Mouse (Mus musculus): ENCODE measurements around the gene Rps12.
"Not testable (repeated sequence)": the region's sequence is repeated elsewhere in the genome, so short reads cannot be mapped to it uniquely, and the experiment has no call there.

Gene Rps12

DNA sequence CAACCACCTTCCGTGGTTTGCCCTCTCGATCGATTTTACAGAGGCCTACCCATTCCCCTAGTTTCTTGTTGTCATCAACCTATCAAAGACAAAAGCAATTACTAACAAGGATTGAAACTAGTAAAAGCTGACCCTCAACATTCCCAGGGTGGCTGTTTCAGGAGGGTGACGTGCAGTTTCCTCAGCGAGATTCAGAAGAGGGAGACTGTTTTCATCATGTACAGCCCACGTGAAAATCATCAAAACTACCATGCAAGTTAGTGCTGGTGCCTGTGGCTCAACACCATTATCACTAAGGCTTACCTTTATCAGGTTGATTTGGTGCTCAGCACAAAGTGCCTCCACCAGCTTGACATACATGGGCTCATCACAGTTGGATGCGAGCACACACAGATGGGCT, 1.5 kb downstream of the Rps12 start:
- not testable (repeated sequence) for DNase-seq (ENCODE audit: low read depth, low spot score)

DNA sequence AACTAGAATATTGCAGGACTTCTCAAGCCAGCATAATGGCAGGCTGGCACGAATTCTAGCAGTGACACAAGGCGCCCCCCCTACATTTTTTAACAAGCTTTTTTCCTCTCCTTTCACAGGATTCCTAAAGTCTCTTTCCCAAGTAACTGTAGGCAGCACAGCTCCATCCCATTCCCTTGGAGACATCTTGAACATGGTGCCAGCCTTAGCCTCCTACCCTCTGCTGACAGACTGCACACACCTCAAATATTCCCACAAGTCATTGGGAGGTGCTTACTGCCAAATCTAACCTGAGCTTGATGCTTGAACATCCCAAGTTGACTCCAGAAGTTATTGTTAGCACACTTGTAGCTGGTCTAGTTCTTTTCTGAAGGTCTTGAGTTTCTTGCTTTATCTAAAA, 3.0 kb downstream of the Rps12 start:
- no peak for DNase-seq (ENCODE audit: low read depth, low spot score)

DNA sequence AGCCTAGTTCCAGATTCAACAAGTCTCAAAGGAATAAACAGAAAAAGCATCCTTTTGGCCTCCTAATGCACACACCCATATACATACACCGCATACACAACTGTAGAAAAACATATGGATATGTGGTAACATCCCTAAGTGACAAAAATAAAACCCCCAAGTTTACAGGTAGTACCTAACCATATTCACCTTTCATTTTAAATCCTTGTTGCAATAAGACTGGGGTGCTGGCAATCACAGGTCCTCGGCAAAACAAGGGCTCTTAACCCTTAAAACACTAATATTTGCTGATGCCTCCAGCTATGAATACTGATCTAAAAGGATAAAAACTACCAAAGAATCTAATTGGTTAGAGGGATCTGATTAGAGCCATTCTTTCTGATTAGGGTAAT, 3.6 kb downstream of the Rps12 start:
- no peak for DNase-seq (ENCODE audit: low read depth, low spot score)

DNA sequence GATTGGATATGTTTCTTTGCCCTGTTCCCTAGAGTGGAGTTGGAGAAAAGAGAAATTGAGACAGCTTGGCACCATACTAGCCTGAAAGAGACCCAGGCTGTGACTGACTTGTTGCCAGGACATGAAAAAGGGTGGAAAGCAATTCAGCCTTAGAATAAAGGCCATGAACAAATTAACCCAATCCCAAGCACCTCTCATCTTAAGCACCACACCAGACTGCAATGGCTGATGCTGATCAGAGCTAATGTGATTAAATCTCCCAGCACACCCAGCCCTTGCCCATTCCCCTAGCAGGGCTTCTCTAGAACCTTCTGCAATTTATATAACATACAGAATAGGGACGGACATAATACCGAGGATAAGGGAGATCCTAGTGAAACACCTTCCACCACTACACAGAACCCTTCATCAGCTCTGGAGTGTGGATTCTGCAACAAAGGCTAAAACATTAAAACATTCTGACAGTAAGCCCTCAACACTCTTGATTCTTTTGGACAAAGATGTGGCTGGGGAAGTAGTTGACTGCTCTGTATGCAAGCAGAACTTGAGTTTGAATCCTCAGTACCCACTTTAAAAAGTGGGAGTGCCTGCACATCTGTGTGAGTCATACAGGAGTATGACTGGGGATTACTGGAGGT, 4.1 kb downstream of the Rps12 start:
- no peak for DNase-seq (ENCODE audit: low read depth, low spot score)

DNA sequence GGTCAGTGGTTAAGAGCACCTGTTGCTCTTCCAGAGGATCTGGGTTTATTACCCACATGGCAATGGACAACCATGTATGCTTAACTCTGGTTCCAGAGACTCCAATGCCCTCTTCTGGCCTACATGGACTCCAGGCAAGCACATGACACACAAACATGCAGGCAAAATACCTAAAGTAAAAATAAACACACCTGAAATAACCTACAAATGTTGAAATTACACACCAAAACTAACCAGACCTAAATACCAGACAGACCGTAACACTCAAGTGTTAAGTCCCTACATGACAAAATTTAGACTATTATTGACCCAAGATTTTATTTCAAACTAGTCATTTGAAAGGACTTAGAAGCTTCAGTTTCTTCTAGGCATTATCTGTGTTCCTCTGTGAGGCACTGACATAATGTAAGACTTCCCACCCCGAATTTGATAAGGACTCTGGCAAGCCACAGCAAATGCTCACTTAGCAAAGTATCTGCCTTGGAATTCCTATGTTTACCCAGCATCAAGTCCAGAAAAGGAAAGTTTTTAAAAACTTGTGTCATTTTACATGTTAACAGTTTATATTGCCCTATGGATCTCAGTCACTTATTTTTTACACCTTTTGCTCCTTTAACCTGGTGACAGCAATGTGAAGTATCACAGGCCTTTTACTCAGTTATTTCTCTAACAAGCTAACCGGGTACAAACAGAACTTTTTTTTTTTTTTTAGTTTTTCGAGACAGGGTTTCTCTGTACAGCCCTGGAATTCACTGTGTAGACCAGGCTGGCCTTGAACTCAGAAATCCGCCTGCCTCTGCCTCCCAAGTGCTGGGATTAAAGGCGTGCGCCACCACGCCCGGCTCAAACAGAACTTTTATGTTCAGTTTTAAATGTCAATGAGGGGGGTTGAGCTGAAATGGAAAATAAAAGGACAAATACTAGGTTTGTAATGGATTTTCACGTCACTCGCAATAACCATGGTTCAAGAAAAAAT, 5.0 kb downstream of the Rps12 start:
- DNase-seq (ENCODE audit: low read depth, low spot score) = no peak

DNA sequence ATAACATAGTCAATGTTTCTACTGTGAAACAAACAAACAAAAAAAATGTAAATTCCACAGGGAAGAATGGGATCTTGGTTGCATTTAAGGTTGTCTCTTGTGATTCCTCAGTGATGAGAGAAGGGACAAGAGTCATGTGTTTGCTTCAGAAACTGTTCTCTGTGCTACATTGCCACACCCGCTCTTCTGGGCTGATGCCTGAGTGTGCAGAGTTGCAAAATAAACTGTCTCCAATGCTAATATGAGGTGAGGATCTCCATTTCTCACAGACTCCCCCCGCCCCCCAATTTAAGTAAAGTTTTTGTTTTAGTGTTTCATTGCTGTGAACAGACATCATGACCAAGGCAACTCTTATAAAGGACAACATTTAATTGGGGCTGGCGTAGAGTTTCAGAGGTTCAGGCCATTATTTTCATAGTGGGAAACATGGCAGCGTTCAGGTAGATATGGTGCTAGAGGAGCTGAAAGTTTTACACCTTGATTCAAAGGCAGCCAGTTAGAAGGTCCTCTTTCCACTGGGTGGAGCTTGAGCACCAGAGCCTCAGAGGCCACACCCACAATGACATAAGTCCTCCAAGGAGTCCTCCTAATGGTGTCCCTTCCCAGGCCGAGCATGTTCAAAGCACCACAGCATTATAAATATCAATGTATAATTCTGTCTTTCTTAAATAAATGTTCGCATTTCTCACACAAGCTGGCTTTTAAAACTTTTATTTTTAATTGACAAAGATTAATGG, 6.4 kb downstream of the Rps12 start:
- DNase-seq (ENCODE audit: low read depth, low spot score) = no peak

DNA sequence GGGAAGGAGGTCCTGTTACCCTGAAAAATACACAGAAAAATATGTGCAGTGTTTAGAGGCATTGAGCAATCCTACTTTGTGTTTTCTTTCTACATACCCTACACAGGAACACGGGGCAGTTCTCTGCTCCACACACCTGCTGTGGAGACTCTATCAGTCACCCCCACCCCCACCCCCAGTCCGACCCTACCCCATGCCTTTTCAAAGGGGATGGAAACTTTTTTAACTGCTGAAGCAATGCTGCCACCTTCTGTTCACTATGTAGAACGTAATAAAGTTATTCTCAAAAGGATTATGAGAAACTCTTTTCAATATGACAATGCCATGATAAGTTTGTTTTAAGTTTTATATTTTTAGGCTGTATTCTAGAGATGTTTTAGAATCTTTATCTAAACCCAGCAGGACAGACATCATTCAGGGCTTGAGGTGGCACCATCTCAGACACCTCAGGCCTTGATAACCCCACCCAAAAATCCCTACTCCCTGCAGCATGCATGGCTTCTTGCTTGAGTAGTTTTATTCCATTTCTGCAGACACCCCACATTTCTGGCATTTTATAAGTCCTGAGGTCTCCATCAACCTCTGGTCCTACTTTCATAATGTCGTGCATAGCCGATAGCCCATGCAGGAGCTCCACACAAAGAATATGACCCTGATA, 9.7 kb downstream of the Rps12 start:
- DNase-seq (ENCODE audit: low read depth, low spot score) = no peak

DNA sequence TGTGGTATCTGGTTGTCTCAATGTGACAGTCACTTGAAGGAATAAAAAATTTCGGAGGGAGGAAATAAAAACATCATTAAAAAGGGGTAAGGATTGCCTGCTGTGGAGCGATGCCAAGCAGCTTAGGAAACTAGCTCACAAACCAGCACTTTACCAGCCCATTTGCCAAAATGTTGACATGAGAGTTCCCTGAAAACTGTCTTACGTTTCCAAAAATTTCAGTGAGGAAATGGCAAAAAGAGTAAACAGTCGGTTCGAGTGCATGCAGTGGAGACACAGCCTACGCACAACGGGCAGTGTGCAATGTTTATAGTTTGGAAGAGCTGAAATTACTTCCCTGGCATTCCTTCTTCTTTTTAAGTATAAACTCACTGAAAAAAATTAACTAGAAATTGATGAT, 32.9 kb downstream of the Rps12 start:
- peak; percentile 3 for DNase-seq (ENCODE audit: low read depth, low spot score)
